Mouse (Mus musculus) thymus, adult 2 months (tissue): ENCODE measurements at regions not wholly inside any gene's neighbourhood (a gene's known extent, or its start where the extent isn't known, plus 50 kb on each side); places are given as distances from the start of the nearest gene placed in this dataset.

Source experiments
- DNase-seq: peaks from one replicate; pipeline ENCODE4 v3.0.0; 2021
- H3K27ac ChIP-seq: fragments of 200-500 bp; 2 replicates; pipeline ENCODE4 v1.5.1; 2012; ENCODE audit warnings: low read length, control low read depth; ENCODE audit not compliant: control insufficient read depth, insufficient read depth
- H3K27me3 ChIP-seq: fragments of 200-500 bp; 2 replicates; pipeline ENCODE4 v1.6.1; 2012; ENCODE audit warnings: mild to moderate bottlenecking, low read length, moderate library complexity, mixed read lengths; ENCODE audit not compliant: control insufficient read depth, insufficient read depth
- H3K36me3 ChIP-seq: fragments of 200-500 bp; 2 replicates; pipeline ENCODE4 v1.6.1; 2012; ENCODE audit warnings: mild to moderate bottlenecking, low read length, moderate library complexity; ENCODE audit not compliant: control insufficient read depth, insufficient read depth
- H3K4me1 ChIP-seq: fragments of 200-500 bp; replicated peaks from 2 replicates; pipeline ENCODE4 v1.6.1; 2012; ENCODE audit warnings: low read length; ENCODE audit not compliant: control insufficient read depth, insufficient read depth
- H3K4me3 ChIP-seq: fragments of 200-500 bp; 2 replicates; pipeline ENCODE4 v1.5.1; 2012; ENCODE audit warnings: mild to moderate bottlenecking, low read length, control low read depth, moderate library complexity; ENCODE audit not compliant: control insufficient read depth, insufficient read depth
- CTCF ChIP-seq: fragments of 200-500 bp; IDR thresholded peaks from 2 replicates; pipeline ENCODE4 v1.5.1; 2012; ENCODE audit warnings: mild to moderate bottlenecking, control low read depth, low read length, moderate library complexity, borderline replicate concordance; ENCODE audit not compliant: control insufficient read depth, poor library complexity, insufficient read depth; ENCODE audit errors: extremely low read depth
- POLR2A ChIP-seq: fragments of 200-500 bp; IDR thresholded peaks from 2 replicates; pipeline ENCODE4 v1.6.1; 2012; ENCODE audit warnings: mild to moderate bottlenecking, low read length, control low read depth, moderate library complexity; ENCODE audit not compliant: control insufficient read depth, poor library complexity, insufficient read depth; ENCODE audit errors: extremely low read depth
- WGBS: fragments of 180-500 bp; shearing (Covaris S2); methylation state at CpG from one replicate; pipeline ENCODE4 v1.1.7; 2018; 5-methylcytosine and 5-hydroxymethylcytosine counted together

GRCm38 (mm10) chr12:56472856-56473647 is 63.7 kb downstream of the Nkx2-1 start:
- Histone ChIP-seq H3K27ac (no peak overlapping the region), H3K4me1 (no peaks in the 10 kb centered on the region), H3K36me3 (no peaks in the 10 kb centered on the region), H3K27me3 (no peaks in the 10 kb centered on the region), H3K4me3 (no peak overlapping the region)
- DNase-seq = no peak
- no peak for TF ChIP-seq POLR2A
- TF ChIP-seq CTCF = no peak
- 77% methylated on average over 10 of the region's 10 CpGs for WGBS

GRCm38 (mm10) chr12:56470932-56471500 is 65.7 kb downstream of the Nkx2-1 start:
- no peak for DNase-seq
- no peak for TF ChIP-seq CTCF
- TF ChIP-seq POLR2A = no peak
- 87% methylated on average over 10 of the region's 10 CpGs for WGBS
- Histone ChIP-seq H3K36me3 (no peaks in the 10 kb centered on the region), H3K27me3 (no peaks in the 10 kb centered on the region), H3K4me1 (no peaks in the 10 kb centered on the region), H3K4me3 (no peak overlapping the region), H3K27ac (no peak overlapping the region)

DNA sequence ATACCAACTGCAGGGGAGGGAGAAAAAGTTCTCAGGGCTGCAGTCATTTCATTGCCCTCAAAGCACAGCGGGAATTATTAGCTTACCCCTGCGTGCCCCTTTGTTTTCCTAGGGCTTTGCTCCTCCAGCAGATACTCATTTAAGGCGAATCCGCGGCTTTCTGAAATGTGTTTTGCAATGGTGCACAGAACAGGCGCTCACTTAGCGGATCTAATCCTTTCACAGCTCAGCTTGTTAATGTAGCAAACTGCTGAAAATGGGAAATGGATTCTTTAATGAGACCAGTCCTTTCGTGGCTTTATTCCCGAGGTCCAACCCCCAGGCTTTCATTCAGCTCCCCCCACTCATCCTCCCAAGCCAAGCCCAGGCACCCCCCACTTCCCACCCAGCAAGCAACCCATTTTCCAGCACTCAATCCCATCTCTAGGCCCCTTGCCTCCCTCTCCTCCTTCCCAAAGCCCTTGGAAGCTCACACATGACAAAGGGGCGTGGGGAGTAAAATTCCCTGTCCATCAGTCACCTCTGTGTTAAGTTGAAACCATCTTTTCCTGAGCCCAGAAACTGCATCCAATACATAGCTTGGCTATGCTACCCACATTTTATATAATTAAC is 77.1 kb downstream of the Nkx2-1 start:
- DNase-seq = no peak
- no peaks in the 10 kb centered on the region for H3K4me1 ChIP-seq
- H3K27ac ChIP-seq = no peak overlapping the region
- 33% methylated on average over 10 of the region's 10 CpGs for WGBS
- no peaks in the 10 kb centered on the region for H3K27me3 ChIP-seq
- H3K4me3 ChIP-seq = no peak overlapping the region
- H3K36me3 ChIP-seq = no peaks in the 10 kb centered on the region
- TF ChIP-seq CTCF (no peak), POLR2A (no peak)

DNA sequence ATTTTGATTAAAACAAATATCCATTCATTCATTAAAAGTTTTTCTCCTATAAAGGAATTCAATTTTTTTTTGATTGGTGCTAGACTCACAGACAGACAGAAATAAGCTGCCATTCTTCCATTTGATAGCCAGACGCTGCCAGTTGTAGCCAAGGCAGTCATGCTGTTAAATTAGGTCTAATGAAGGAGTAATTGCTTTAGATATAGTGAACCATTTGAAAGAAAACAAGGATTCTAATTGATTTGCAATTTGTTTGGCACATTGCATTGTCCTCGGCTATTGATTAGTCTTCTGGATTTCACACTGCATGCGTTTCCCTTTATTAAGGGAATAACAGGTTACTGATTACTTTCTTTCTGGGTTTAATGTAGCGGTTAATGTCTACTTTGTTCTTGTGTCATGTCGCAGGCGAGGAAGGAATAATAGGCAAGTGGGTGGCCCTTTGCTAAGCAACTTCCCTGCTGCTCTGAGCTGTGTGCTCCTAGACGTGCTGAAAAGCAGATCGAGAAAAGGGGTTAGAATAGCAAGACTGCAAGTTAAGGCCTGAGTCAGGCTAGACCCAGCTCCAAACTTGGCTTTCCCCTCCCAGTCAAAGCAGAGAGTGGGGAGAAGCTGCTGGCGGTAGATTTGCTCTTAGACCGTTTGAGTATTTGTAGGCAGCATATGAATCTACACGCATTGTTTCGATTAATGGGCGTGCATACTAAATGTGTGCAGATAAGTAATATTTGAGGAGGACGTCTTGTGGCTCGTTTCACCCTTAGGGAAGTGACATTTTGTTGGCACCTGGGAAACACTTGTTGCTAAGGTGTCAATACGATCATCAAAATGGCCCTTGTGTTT is 77.8 kb downstream of the Nkx2-1 start:
- H3K4me1 ChIP-seq = no peaks in the 10 kb centered on the region
- H3K4me3 ChIP-seq = no peak overlapping the region
- TF ChIP-seq CTCF = no peak
- TF ChIP-seq POLR2A = no peak
- H3K27ac ChIP-seq = no peak overlapping the region
- H3K36me3 ChIP-seq = no peaks in the 10 kb centered on the region
- H3K27me3 ChIP-seq = no peaks in the 10 kb centered on the region
- DNase-seq = no peak
- 38% methylated on average over 16 of the region's 16 CpGs for WGBS

- no peak for DNase-seq
- no peaks in the 10 kb centered on the region for H3K4me1 ChIP-seq
- 71% methylated on average over 5 of the region's 5 CpGs for WGBS
- TF ChIP-seq CTCF (no peak), POLR2A (no peak)
- no peaks in the 10 kb centered on the region for H3K27me3 ChIP-seq
- H3K4me3 ChIP-seq = no peak overlapping the region
- no peak overlapping the region for H3K27ac ChIP-seq
- H3K36me3 ChIP-seq = no peaks in the 10 kb centered on the region
These were observed 78.8 kb downstream of the Nkx2-1 start for GRCm38 (mm10) chr12:56457951-56458350.

- H3K4me1 ChIP-seq = no peaks in the 10 kb centered on the region
- TF ChIP-seq POLR2A = no peak
- TF ChIP-seq CTCF = no peak
- no peaks in the 10 kb centered on the region for H3K36me3 ChIP-seq
- no peak for DNase-seq
- no peak overlapping the region for H3K27ac ChIP-seq
- no peaks in the 10 kb centered on the region for H3K27me3 ChIP-seq
- H3K4me3 ChIP-seq = no peak overlapping the region
- 62% methylated on average over 2 of the region's 2 CpGs for WGBS
These were observed 79.4 kb downstream of the Nkx2-1 start for GRCm38 (mm10) chr12:56457356-56457755.
